Mouse (Mus musculus): ENCODE results near the gene Catsper1.

- TF ChIP-seq CTCF (IDR thresholded peaks at IDR 0.05; ENCODE audit: control insufficient read depth, insufficient read depth, insufficient read length) (no peak), MYOG (IDR thresholded peaks at IDR 0.05; ENCODE audit: control insufficient read depth, extremely low read depth, insufficient read length) (no peak), CEBPB (IDR thresholded peaks at IDR 0.05; ENCODE audit: low read depth) (no peak), USF1 (IDR thresholded peaks at IDR 0.05; ENCODE audit: low read depth) (no peak), MAX (IDR thresholded peaks at IDR 0.05) (no peak), FOSL1 (IDR thresholded peaks at IDR 0.05; ENCODE audit: insufficient read depth, low read length, poor library complexity, severe bottlenecking) (no peak), MYOD1 (IDR thresholded peaks at IDR 0.05; ENCODE audit: control insufficient read depth, insufficient read length, low read depth) (no peak)
Observed at GRCm38 (mm10) chr19:5327970-5328369, 7.6 kb upstream of the Catsper1 start.

Measured in C2C12 (cell line).